Comparison of ENCODE assay signal across 21 mouse cellular contexts in the genomic region with DNA sequence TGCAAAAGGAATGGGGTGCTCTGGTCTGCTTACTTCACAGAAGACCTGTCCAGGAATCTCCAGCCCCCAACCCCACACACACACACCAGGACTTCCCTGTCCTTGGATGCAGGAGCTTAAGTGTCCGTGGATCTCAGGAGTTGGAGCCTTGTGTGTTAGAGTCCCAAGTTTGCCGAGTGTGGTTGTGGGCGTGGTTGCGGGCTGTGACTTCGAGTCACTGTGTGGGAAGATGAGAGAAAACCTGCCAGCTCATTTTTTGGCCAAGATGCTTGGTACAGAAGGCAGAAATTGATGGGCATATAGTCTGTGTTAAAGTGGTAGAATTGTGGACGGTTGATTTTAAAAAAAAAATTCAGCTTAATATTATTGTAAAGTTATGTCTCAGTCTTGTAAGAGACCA.
DNase-seq lines count a peak whose midpoint lies in the region; ATAC-seq and TF ChIP-seq lines count a peak whose summit lies in the region.
"Had no signal": no experiment of that assay in that cellular context is flagged by ENCODE, and none has a peak within 500 bp of the region (broad histone marks: within the 10 kb centered on the region; RNA-seq: fewer than 3 reads in every experiment).

No protein-coding gene starts in this region.

- H3K4me2 ChIP-seq in midbrain, postnatal 0 days (ENCODE audit: low read depth, low read length, poor library complexity, severe bottlenecking), result no peak overlapping the region
- H3K4me2 ChIP-seq in midbrain, embryonic 13.5 days (replicated peaks), result no peak overlapping the region
- H3K4me2 ChIP-seq: embryonic facial prominence, embryonic 13.5 days; hindbrain, embryonic 14.5 days; intestine, embryonic 15.5 days had no signal

- no peaks in the 10 kb centered on the region for H3K36me3 ChIP-seq in heart, embryonic 10.5 days
- no peaks in the 10 kb centered on the region for H3K36me3 ChIP-seq in midbrain, postnatal 0 days (ENCODE audit: insufficient read depth, low read length)
- H3K36me3 ChIP-seq in midbrain, embryonic 13.5 days, result no peaks in the 10 kb centered on the region
- H3K36me3 ChIP-seq: embryonic facial prominence, embryonic 13.5 days; intestine, embryonic 15.5 days had no signal

- H3K4me3 ChIP-seq in heart, embryonic 10.5 days, result no peak overlapping the region
- no peak overlapping the region for H3K4me3 ChIP-seq in midbrain, postnatal 0 days (ENCODE audit: low read depth, low read length)
- no peak overlapping the region for H3K4me3 ChIP-seq in midbrain, embryonic 13.5 days (replicated peaks)
- H3K4me3 ChIP-seq: embryonic facial prominence, embryonic 13.5 days; intestine, embryonic 15.5 days had no signal

- intact Hi-C loops in heart, postnatal 14 days (cut with DNase I), result no loop called here
- intact Hi-C loops in left cerebral cortex, postnatal 36 days (cut with DNase I), result loop anchor here (5.0 kb wide), 1 partner anchor 59 kb away; a partner anchor contains a TSS

- no peak for ATAC-seq in midbrain, postnatal 0 days (ENCODE audit: low FRiP score)
- ATAC-seq in midbrain, embryonic 13.5 days, result no peak
- ATAC-seq: forebrain, embryonic 14.5 days; intestine, embryonic 15.5 days; midbrain, embryonic 16.5 days had no signal

- 0 out of 2 replicates have a peak overlapping the region, but pooled peaks have one; percentile 5 for H3K27ac ChIP-seq in heart, embryonic 10.5 days
- H3K27ac ChIP-seq in midbrain, postnatal 0 days (ENCODE audit: low read depth, low read length), result 0 out of 2 replicates have a peak overlapping the region, but pooled peaks have one; percentile 73
- H3K27ac ChIP-seq in midbrain, embryonic 13.5 days, result no peak overlapping the region
- H3K27ac ChIP-seq: embryonic facial prominence, embryonic 13.5 days; intestine, embryonic 15.5 days; liver, embryonic 14.5 days had no signal

- H3K9ac ChIP-seq in midbrain, postnatal 0 days (replicated peaks; ENCODE audit: low read length, poor library complexity, severe bottlenecking), result no peak overlapping the region
- H3K9ac ChIP-seq in midbrain, embryonic 13.5 days (replicated peaks), result no peak overlapping the region
- H3K9ac ChIP-seq: embryonic facial prominence, embryonic 13.5 days; hindbrain, embryonic 14.5 days; intestine, embryonic 15.5 days; liver, embryonic 14.5 days had no signal

- 0 out of 2 replicates have a peak, but pooled peaks cover 2% of the 10 kb centered on the region for H3K9me3 ChIP-seq in heart, embryonic 10.5 days
- H3K9me3 ChIP-seq in midbrain, postnatal 0 days (ENCODE audit: low read length), result no peaks in the 10 kb centered on the region
- no peaks in the 10 kb centered on the region for H3K9me3 ChIP-seq in midbrain, embryonic 13.5 days
- H3K9me3 ChIP-seq: embryonic facial prominence, embryonic 13.5 days; intestine, embryonic 15.5 days had no signal

- TF ChIP-seq CTCF in midbrain, postnatal 0 days (IDR thresholded peaks at IDR 0.05), result no peak

- H3K27me3 ChIP-seq in heart, embryonic 10.5 days (ENCODE audit: insufficient read depth, poor library complexity, severe bottlenecking), result no peaks in the 10 kb centered on the region
- H3K27me3 ChIP-seq in midbrain, postnatal 0 days (ENCODE audit: insufficient read depth, low read length), result no peaks in the 10 kb centered on the region
- H3K27me3 ChIP-seq in midbrain, embryonic 13.5 days, result no peaks in the 10 kb centered on the region
- H3K27me3 ChIP-seq: CH12.LX; embryonic facial prominence, embryonic 13.5 days; intestine, embryonic 15.5 days had no signal

- 82% methylated on average over 6 of the region's 6 CpGs for WGBS in heart, embryonic 10.5 days
- 90% methylated on average over 6 of the region's 6 CpGs for WGBS in midbrain, postnatal 0 days
- WGBS in midbrain, embryonic 13.5 days, result 86% methylated on average over 6 of the region's 6 CpGs

- H3K4me1 ChIP-seq in heart, embryonic 10.5 days, result peaks cover 24% of the 10 kb centered on the region
- no peaks in the 10 kb centered on the region for H3K4me1 ChIP-seq in midbrain, postnatal 0 days (ENCODE audit: insufficient read depth, low read length)
- no peaks in the 10 kb centered on the region for H3K4me1 ChIP-seq in midbrain, embryonic 13.5 days (replicated peaks)
- H3K4me1 ChIP-seq: intestine, embryonic 15.5 days had no signal

- no peak for DNase-seq in heart, embryonic 10.5 days (ENCODE audit: low spot score)
- no peak for DNase-seq in heart, postnatal 14 days
- DNase-seq in layer of hippocampus, adult 9-11 months, result peak; percentile 39
- no peak for DNase-seq in layer of hippocampus, postnatal 10 days (ENCODE audit: low spot score in 2 of 2)
- DNase-seq in midbrain, postnatal 0 days (ENCODE audit: low spot score), result no peak
- DNase-seq in left cerebral cortex, postnatal 36 days (ENCODE audit: low spot score in 2 of 2), result peak; percentile 53 to 66
- DNase-seq: adrenal gland, postnatal 14 days; cerebellum, adult 11 months; kidney, adult 9 months; kidney, postnatal 25 days; lung, postnatal 10 days; spleen, adult 18-20 months; thymus, postnatal 36 days had no signal

Comparison
In these comparisons a context has a peak if more than half of its experiments do, and no peak if none do; other contexts are left out.
1. DNase-seq: peak in layer of hippocampus, adult 9-11 months (single experiment) and left cerebral cortex, postnatal 36 days (2 of 2); none in heart, embryonic 10.5 days (single experiment), heart, postnatal 14 days (0 of 2), layer of hippocampus, postnatal 10 days (0 of 2) and midbrain, postnatal 0 days (single experiment).